16 mouse cellular contexts compared by ENCODE assay signal in the genomic region with DNA sequence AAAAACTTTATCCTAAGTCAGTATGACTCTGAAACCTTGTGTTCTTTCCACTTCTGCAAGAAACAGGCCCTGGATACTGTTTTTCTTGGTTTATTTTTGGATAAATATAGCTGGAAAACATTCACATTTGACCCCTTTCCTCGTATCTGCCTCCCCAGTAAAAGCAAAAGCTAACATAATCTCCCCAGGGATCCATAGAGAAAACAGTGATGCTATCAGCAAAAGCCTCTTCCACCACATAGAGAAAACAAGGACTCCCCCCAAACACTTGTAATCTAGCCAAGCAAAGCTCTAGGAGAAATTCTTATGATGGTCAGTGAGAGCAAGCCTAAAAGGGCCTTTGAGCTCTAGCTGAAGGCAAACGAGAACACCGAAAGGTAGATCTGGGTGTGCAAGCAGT.
"Had no signal": no experiment of that assay in that cellular context is flagged by ENCODE, and none has a peak within 500 bp of the region (broad histone marks: within the 10 kb centered on the region; RNA-seq: fewer than 3 reads in every experiment).

No protein-coding gene starts in this region.

- H3K27ac ChIP-seq: layer of hippocampus, adult 2 months; limb, embryonic 12.5 days; liver, embryonic 13.5 days; lung, embryonic 15.5 days; macrophage; midbrain, embryonic 12.5 days; stomach, postnatal 0 days had no signal

- DNase-seq: kidney, postnatal 4 days; liver; liver, embryonic 13.5 days; liver, postnatal 0 days; lung, postnatal 14 days; right cerebral cortex, adult 18-20 months; right cerebral cortex, postnatal 25 days; thymus, postnatal 4 days had no signal

- ATAC-seq: liver, postnatal 0 days; midbrain, embryonic 16.5 days had no signal

- H3K36me3 ChIP-seq: limb, embryonic 12.5 days; liver, embryonic 13.5 days; lung, embryonic 15.5 days; midbrain, embryonic 12.5 days had no signal

- H3K4me2 ChIP-seq: limb, embryonic 12.5 days; liver, embryonic 13.5 days; lung, embryonic 15.5 days; midbrain, embryonic 12.5 days had no signal

- H3K4me3 ChIP-seq: layer of hippocampus, adult 2 months; limb, embryonic 12.5 days; liver, embryonic 13.5 days; lung, embryonic 15.5 days; megakaryocyte, embryonic 14.5 days; midbrain, embryonic 12.5 days had no signal

- H3K9me3 ChIP-seq: limb, embryonic 12.5 days; liver, embryonic 13.5 days; lung, embryonic 15.5 days; midbrain, embryonic 12.5 days had no signal

- H3K9ac ChIP-seq: limb, embryonic 12.5 days; liver, embryonic 13.5 days; liver, postnatal 0 days; lung, embryonic 15.5 days; midbrain, embryonic 12.5 days had no signal

- H3K27me3 ChIP-seq: liver, embryonic 13.5 days; megakaryocyte, embryonic 14.5 days had no signal

- H3K4me1 ChIP-seq: limb, embryonic 12.5 days; liver, embryonic 13.5 days; megakaryocyte, embryonic 14.5 days; midbrain, embryonic 12.5 days had no signal
